Mouse (Mus musculus): ENCODE results near the gene Suds3. TPM values are rescaled to one million over a fixed set of nuclear protein-coding genes. Genes with fewer than 3 reads are reported as not detected.
A peak's percentile ranks its signal among the peaks of the same experiment; 100 is the strongest.

Gene Suds3
- polyA plus RNA-seq, 1 experiment from 2014 or later = 30.5 TPM

DNA sequence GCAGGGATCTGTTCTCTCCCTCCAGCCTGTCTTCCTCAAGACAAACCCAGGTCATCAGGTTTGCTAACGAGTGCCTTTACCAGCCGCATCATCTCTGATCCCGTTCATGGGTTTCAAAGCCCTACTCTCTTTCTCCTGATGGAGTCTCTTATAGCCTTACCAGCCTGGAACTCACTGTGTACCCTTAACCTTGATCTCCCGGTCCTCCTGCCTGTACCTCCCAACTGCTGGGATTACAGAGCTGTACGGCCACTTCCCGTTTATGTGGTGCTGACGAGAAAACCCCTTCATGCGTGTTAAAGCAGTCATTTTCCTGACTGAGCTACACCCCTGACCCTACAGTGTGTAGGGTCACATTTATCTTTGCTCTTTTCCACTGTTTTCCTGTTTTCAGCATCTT, 43.4 kb upstream of the Suds3 start:
- Histone ChIP-seq H3K36me3 (replicated peaks; ENCODE audit: insufficient read depth, low read length) (peaks cover 21% of the 10 kb centered on the region), H3K4me3 (ENCODE audit: low read depth, low read length) (no peak overlapping the region), H3K9me3 (ENCODE audit: low read length) (no peaks in the 10 kb centered on the region), H3K27me3 (ENCODE audit: insufficient read depth, low read length) (no peaks in the 10 kb centered on the region), H3K9ac (replicated peaks) (no peak overlapping the region), H3K4me2 (ENCODE audit: low read depth, low read length) (peak overlapping the region; percentile 29; the same call in 1 of the 2 replicates), H3K4me1 (ENCODE audit: insufficient read depth) (peaks cover 20% of the 10 kb centered on the region), H3K27ac (ENCODE audit: low read depth) (peak overlapping the region; percentile 63)
- WGBS (ENCODE audit: insufficient replicate concordance) = 46% methylated on average over 8 of the region's 8 CpGs
- no peak for TF ChIP-seq CTCF (IDR thresholded peaks at IDR 0.05; ENCODE audit: low read depth)
- no peak for TF ChIP-seq EP300 (IDR thresholded peaks at IDR 0.05; ENCODE audit: low read depth)
- ATAC-seq = peak; percentile 8; the same call in 1 of the 2 replicates
- no peak for DNase-seq

DNA sequence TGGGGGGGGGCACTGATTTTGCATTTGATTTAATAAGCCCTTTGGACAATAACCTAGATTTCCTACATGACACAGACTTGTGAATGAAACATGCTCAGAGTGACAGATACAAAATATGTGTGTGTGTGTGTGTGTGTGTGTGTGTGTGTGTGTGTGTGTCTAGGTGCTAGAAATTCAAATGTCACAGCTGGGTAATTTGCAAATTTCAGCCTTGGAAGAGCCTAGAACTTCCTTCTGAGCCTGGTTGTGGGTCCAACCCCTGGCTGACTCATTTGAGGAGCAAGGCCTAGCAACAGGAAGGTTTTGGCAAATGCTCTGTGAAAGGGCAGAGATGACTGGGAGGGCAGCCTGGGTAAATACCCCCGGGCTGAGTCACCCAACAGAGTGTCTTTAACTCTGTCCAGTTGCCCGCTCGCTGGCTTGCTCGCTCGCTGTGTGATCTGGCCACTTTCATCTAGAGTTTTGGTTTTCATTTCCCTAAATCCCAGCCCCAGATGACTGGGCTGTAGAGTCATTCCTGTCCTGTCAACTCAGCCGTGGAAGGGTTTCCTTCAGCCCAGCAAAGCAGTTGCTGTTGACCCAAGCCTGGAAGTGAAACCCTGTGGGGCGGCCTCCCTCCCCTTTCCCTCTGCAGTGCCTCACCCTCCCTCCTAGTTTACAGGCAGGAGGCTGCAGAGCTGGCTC, 42.6 kb upstream of the Suds3 start:
- peaks cover 20% of the 10 kb centered on the region for H3K36me3 ChIP-seq (replicated peaks; ENCODE audit: insufficient read depth, low read length)
- no peaks in the 10 kb centered on the region for H3K27me3 ChIP-seq (ENCODE audit: insufficient read depth, low read length)
- DNase-seq (no peak), ATAC-seq (peak; percentile 63)
- H3K27ac ChIP-seq (ENCODE audit: low read depth) = peak overlapping the region; percentile 63
- WGBS (ENCODE audit: insufficient replicate concordance) = 73% methylated on average over 7 of the region's 7 CpGs
- H3K4me3 ChIP-seq (ENCODE audit: low read depth, low read length) = no peak overlapping the region
- H3K9me3 ChIP-seq (ENCODE audit: low read length) = no peaks in the 10 kb centered on the region
- H3K4me2 ChIP-seq (ENCODE audit: low read depth, low read length) = peak overlapping the region; percentile 4; the same call in 1 of the 2 replicates
- TF ChIP-seq CTCF (IDR thresholded peaks at IDR 0.05; ENCODE audit: low read depth) = no peak
- TF ChIP-seq EP300 (IDR thresholded peaks at IDR 0.05; ENCODE audit: low read depth) = no peak
- peaks cover 19% of the 10 kb centered on the region for H3K4me1 ChIP-seq (ENCODE audit: insufficient read depth)
- H3K9ac ChIP-seq (replicated peaks) = no peak overlapping the region

DNA sequence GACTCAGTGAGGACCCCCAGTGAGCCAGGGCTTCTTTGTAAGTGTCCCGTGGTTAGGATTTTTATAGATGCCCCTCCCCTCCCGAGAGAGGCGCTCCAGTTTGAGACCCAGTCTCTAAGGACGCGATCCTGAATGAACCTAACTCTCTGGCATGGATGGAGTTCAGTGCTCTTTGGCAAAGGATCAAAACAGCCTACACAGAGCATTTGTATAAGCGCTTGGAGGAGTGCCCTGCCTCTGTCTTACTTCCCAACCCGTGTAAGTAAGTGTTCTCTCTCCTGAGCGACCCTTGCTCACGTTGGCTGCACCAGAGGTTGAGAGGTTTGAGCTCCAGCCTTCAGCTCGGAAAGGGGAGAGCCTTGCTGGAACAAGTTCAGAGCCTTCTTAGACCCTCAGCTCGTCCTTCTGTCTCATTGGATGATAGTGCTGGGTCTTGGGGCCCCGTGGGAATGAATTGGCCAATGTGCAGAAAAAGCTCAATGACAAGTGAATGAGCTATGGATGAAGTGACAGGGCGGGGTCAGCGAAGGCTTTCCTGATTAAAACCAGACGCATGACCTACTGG, 37.7 kb upstream of the Suds3 start:
- Histone ChIP-seq H3K27ac (ENCODE audit: low read depth) (no peak overlapping the region), H3K36me3 (replicated peaks; ENCODE audit: insufficient read depth, low read length) (peaks cover 26% of the 10 kb centered on the region), H3K27me3 (ENCODE audit: insufficient read depth, low read length) (no peaks in the 10 kb centered on the region), H3K9ac (replicated peaks) (no peak overlapping the region), H3K4me2 (ENCODE audit: low read depth, low read length) (no peak overlapping the region), H3K4me1 (ENCODE audit: insufficient read depth) (peaks cover 15% of the 10 kb centered on the region), H3K9me3 (ENCODE audit: low read length) (no peaks in the 10 kb centered on the region), H3K4me3 (ENCODE audit: low read depth, low read length) (no peak overlapping the region)
- DNase-seq = no peak
- ATAC-seq = no peak
- TF ChIP-seq EP300 (IDR thresholded peaks at IDR 0.05; ENCODE audit: low read depth) (no peak), CTCF (IDR thresholded peaks at IDR 0.05; ENCODE audit: low read depth) (no peak)
- WGBS (ENCODE audit: insufficient replicate concordance) = 80% methylated on average over 15 of the region's 15 CpGs

DNA sequence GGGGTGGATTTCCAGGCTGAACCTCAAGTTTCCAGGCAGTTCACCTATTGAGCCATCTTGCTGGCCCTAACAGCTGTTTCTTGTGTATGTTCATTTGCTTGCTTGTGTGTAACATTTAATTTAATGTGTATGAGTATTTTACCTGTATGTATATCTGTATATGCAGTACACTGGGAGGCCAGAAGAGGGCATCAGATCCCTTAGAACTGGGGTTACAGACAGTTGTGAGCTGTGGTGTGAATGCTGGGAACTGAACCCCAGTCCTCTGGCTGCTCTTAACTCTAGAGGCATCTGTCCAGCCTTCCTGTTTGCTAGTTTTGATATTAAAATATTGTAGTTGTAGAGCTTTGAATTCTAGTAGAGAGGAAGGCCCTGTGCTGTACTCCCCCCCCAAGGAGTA, 37.0 kb upstream of the Suds3 start:
- Histone ChIP-seq H3K4me3 (ENCODE audit: low read depth, low read length) (no peak overlapping the region), H3K9ac (replicated peaks) (no peak overlapping the region), H3K4me1 (ENCODE audit: insufficient read depth) (peaks cover 16% of the 10 kb centered on the region), H3K9me3 (ENCODE audit: low read length) (no peaks in the 10 kb centered on the region), H3K27me3 (ENCODE audit: insufficient read depth, low read length) (no peaks in the 10 kb centered on the region), H3K4me2 (ENCODE audit: low read depth, low read length) (no peak overlapping the region), H3K36me3 (replicated peaks; ENCODE audit: insufficient read depth, low read length) (peaks cover 29% of the 10 kb centered on the region), H3K27ac (ENCODE audit: low read depth) (no peak overlapping the region)
- DNase-seq (no peak), ATAC-seq (no peak)
- TF ChIP-seq EP300 (IDR thresholded peaks at IDR 0.05; ENCODE audit: low read depth) (no peak), CTCF (IDR thresholded peaks at IDR 0.05; ENCODE audit: low read depth) (peak; percentile 38; the same call in 1 of the 2 replicates)

DNA sequence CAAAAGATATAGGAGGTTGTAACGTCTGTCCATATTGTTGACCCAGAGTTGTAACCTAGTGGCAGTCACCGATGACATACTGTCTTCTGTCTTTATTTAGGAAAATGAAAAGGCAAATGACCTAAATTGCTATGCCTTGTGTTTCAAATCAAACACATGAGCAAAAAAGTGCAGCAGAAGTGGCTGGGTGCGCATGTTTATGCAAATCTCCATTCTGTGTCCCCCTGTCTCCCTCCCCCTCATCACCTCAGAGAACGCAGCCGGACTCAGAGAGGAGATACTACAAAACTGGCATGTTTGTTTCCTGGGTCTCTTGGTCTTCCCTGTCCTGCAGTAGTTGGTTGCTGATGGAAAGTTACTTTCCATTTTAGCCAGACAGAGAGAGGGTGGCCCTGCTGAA, 34.2 kb upstream of the Suds3 start:
- no peaks in the 10 kb centered on the region for H3K27me3 ChIP-seq (ENCODE audit: insufficient read depth, low read length)
- TF ChIP-seq EP300 (IDR thresholded peaks at IDR 0.05; ENCODE audit: low read depth) = no peak
- TF ChIP-seq CTCF (IDR thresholded peaks at IDR 0.05; ENCODE audit: low read depth) = no peak
- peaks cover 19% of the 10 kb centered on the region for H3K4me1 ChIP-seq (ENCODE audit: insufficient read depth)
- H3K36me3 ChIP-seq (replicated peaks; ENCODE audit: insufficient read depth, low read length) = peaks cover 29% of the 10 kb centered on the region
- no peak for ATAC-seq
- no peak overlapping the region for H3K4me3 ChIP-seq (ENCODE audit: low read depth, low read length)
- H3K27ac ChIP-seq (ENCODE audit: low read depth) = no peak overlapping the region
- DNase-seq = no peak
- no peak overlapping the region for H3K9ac ChIP-seq (replicated peaks)
- H3K4me2 ChIP-seq (ENCODE audit: low read depth, low read length) = no peak overlapping the region
- peaks cover 4% of the 10 kb centered on the region; the same call in 1 of the 2 replicates for H3K9me3 ChIP-seq (ENCODE audit: low read length)
- 60% methylated on average over 5 of the region's 5 CpGs for whole genome bisulfite sequencing (ENCODE audit: insufficient replicate concordance)

DNA sequence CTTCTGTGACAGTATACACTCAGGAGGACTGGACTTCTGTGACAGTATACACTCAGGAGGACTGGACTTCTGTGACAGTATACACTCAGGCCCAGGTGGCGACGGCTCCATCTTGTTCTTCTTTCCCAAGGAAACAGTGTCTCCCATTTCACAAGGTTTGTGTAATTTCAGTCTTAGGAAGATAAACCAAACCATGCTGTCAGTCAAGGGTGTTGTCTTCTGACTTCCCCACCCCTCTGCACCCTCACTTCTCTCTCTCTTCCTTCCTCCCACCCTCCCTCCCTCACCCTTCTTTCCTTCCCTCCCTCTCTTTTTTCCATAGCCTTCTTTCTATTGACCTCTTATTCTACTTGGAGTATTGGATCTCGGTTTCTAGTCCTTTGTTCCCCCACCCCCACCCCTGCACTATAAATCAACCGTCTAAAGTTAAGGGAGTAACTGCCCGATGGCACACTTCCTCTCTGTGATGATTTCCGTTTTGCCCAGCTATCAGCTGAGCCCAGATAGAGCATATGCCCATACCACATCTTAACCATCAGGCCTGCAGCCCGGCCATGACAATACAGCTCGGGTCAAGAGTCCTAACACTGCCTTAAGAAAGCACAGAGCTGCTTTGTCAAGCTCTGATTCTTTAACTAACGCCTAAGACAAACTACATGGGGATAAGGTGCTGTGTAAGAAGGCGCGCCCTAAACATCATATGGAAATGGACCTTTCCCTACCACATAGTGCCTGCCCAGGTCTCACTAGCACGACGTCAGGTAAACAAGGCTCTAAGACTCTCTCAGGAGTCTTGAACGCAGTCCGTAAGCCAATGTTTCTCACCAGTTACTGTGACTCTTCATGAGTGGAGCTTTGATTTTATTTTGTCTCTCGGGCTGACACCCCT, 33.4 kb upstream of the Suds3 start:
- ATAC-seq (peak; percentile 60), DNase-seq (no peak)
- no peak overlapping the region for H3K4me2 ChIP-seq (ENCODE audit: low read depth, low read length)
- H3K9ac ChIP-seq (replicated peaks) = no peak overlapping the region
- peaks cover 23% of the 10 kb centered on the region for H3K4me1 ChIP-seq (ENCODE audit: insufficient read depth)
- H3K4me3 ChIP-seq (ENCODE audit: low read depth, low read length) = no peak overlapping the region
- H3K9me3 ChIP-seq (ENCODE audit: low read length) = peaks cover 4% of the 10 kb centered on the region; the same call in 1 of the 2 replicates
- H3K27me3 ChIP-seq (ENCODE audit: insufficient read depth, low read length) = no peaks in the 10 kb centered on the region
- H3K36me3 ChIP-seq (replicated peaks; ENCODE audit: insufficient read depth, low read length) = peaks cover 29% of the 10 kb centered on the region
- 0 out of 2 replicates have a peak overlapping the region, but pooled peaks have one; percentile 4 for H3K27ac ChIP-seq (ENCODE audit: low read depth)
- TF ChIP-seq EP300 (IDR thresholded peaks at IDR 0.05; ENCODE audit: low read depth) (peak; percentile 74; the same call in 1 of the 2 replicates), CTCF (IDR thresholded peaks at IDR 0.05; ENCODE audit: low read depth) (no peak)
- WGBS (ENCODE audit: insufficient replicate concordance) = 39% methylated on average over 16 of the region's 16 CpGs
